Mouse (Mus musculus) brain, embryonic 14.5 days (tissue): ENCODE measurements around the gene Olfr543. TPM values are rescaled to one million over a fixed set of nuclear protein-coding genes. Genes with fewer than 3 reads are reported as not detected.

Experiments
- DNase-seq: peaks from one replicate; pipeline ENCODE4 v3.0.0-alpha.2; 2011; ENCODE audit warnings: low read depth
- CTCF ChIP-seq: fragments of 200-500 bp; IDR thresholded peaks from 2 replicates; pipeline ENCODE4 v1.5.1; 2012; ENCODE audit warnings: inconsistent platforms, mild to moderate bottlenecking, moderate library complexity, borderline replicate concordance; ENCODE audit not compliant: insufficient read depth, insufficient read length; ENCODE audit errors: extremely low read depth
- POLR2A ChIP-seq: fragments of 200-500 bp; IDR thresholded peaks from 2 replicates; pipeline ENCODE4 v1.6.1; 2012; ENCODE audit warnings: mild to moderate bottlenecking, inconsistent platforms, borderline replicate concordance; ENCODE audit not compliant: poor library complexity, insufficient read depth, insufficient read length, severe bottlenecking; ENCODE audit errors: extremely low read depth
- polyA plus RNA-seq: library from polyadenylated mRNA; depleted of rRNA; stranded (reverse); fragments of >200 nt; gene quantifications from 2 replicates; pipeline ENCODE4 v1.2.3, GENCODE M21; 2012; rRNA removed

Olfr543 gene
- not detected in 2 replicates for polyA plus RNA-seq

- DNase-seq = no peak
- TF ChIP-seq POLR2A (no peak), CTCF (no peak)
Observed at GRCm38 (mm10) chr7:102481579-102481978, at the start of gene Olfr543. TSS of gene Olfr543 (minus strand) at chr7:102481679.

GRCm38 (mm10) chr7:102529052-102529451 lies 47.6 kb upstream of the Olfr543 start:
- no peak for DNase-seq
- no peak for TF ChIP-seq POLR2A
- no peak for TF ChIP-seq CTCF

- DNase-seq = peak; percentile 80
- TF ChIP-seq POLR2A (no peak), CTCF (no peak)
Observed at GRCm38 (mm10) chr7:102517051-102517335, 35.5 kb upstream of the Olfr543 start.

GRCm38 (mm10) chr7:102516261-102517050 lies 35.0 kb upstream of the Olfr543 start:
- TF ChIP-seq CTCF (no peak), POLR2A (no peak)
- peak; percentile 70 for DNase-seq

GRCm38 (mm10) chr7:102514144-102514543 lies 32.7 kb upstream of the Olfr543 start:
- no peak for DNase-seq
- TF ChIP-seq CTCF (no peak), POLR2A (no peak)

GRCm38 (mm10) chr7:102512814-102513435 lies 31.4 kb upstream of the Olfr543 start:
- TF ChIP-seq POLR2A (no peak), CTCF (peak; percentile 86)
- peak; percentile 90 for DNase-seq

- no peak for DNase-seq
- TF ChIP-seq CTCF = no peak
- TF ChIP-seq POLR2A = no peak
Observed at GRCm38 (mm10) chr7:102511927-102512326, 30.4 kb upstream of the Olfr543 start.

GRCm38 (mm10) chr7:102509726-102510125 lies 28.2 kb upstream of the Olfr543 start:
- TF ChIP-seq POLR2A (no peak), CTCF (no peak)
- DNase-seq = no peak

- DNase-seq = no peak
- TF ChIP-seq CTCF = no peak
- TF ChIP-seq POLR2A = no peak
Observed at GRCm38 (mm10) chr7:102508666-102509065, 27.2 kb upstream of the Olfr543 start.

GRCm38 (mm10) chr7:102508066-102508465 lies 26.6 kb upstream of the Olfr543 start:
- no peak for TF ChIP-seq CTCF
- TF ChIP-seq POLR2A = no peak

GRCm38 (mm10) chr7:102506848-102507247 lies 25.4 kb upstream of the Olfr543 start:
- DNase-seq = peak; percentile 79
- TF ChIP-seq CTCF (peak; percentile 92), POLR2A (no peak)

More at GRCm38 (mm10) chr7:102508066-102508465, 26.6 kb upstream of the Olfr543 start:
- no peak for DNase-seq

GRCm38 (mm10) chr7:102501986-102502385 lies 20.5 kb upstream of the Olfr543 start:
- TF ChIP-seq POLR2A (no peak), CTCF (no peak)

More at GRCm38 (mm10) chr7:102501986-102502385, 20.5 kb upstream of the Olfr543 start:
- no peak for DNase-seq
